Mouse (Mus musculus): ENCODE data around the gene Tmem189.
"Not testable (repeated sequence)": the region's sequence is repeated elsewhere in the genome, so short reads cannot be mapped to it uniquely, and the experiment has no call there.

Gene Tmem189

DNA sequence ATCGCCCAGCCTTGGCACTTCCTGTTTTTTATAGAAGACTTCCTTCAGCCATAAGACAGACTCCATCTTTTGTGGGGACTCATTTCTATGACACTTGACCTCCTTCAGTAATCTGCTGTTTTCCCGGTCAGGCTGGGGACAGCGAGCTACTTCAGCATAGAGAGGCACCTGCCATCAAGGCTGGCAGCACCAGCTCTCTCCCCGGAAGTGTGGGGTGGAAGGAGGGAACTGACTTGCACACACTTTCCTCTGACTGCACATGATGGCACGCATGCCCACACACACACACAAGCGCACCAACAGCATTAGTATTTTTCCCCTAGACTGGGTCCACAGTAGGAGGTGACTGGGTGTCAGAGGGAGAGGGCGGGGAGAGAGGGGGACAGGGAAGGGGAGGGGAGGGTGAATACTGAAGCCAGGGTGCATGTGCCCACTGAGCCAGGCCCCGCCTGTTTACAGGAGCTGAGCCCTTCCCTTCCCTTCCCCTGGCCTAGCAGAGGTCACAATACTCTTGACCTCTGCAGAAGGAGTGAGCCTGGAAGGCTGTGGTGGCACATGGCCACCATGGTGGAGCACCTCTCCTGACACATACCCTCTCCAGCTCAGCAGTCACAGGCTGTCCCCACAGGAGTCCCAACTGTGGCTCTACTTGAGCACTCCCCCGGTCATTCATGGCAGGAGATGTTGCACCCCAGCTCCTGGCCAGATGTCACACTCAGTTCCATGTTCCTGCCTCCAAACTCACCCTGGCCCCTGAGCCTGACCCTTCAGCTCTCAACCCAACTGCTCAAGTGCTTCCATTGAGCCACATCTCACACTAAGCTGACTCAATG is 68.2 kb downstream of the Tmem189 start:
- peak; percentile 35 for DNase-seq (ENCODE audit: low spot score)

DNA sequence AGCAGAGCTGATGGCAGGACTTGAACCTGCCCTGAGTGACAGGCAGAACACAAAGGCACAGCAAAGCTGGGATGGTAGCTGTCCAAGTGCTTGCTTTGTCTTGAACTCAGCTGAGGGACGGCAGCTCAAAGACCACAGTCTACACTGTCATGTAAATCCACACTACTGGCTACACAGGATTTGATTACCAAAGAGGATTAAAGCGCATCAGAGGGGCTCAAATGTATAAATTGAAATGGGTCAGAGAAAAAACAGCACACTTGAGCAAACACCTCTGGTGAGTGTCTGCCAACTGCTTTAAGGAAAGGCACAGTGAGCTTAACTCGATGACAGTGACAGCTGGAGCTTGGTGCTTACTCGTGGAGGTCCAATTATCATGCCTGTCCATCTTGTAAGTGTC is 72.2 kb downstream of the Tmem189 start:
- DNase-seq (ENCODE audit: low spot score) = no peak

DNA sequence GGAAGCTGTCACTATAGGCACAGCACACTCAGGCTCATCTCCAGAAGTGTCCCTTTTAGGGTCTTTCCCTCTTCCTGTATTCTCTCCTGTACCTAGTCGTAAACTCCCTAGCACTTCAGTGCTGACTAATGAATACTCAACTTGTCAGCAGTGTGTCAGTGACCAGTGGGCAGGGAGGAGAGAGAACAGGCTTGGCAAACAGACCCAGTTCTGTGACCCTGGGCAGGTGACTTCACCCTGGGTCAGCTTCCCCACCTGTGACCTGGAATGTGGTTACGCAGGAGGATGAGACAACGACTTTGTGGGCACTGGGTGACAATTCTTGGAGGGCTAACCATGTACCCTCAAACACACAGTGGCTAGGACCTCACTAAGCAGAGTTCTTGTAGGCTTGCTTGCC is 72.6 kb downstream of the Tmem189 start:
- DNase-seq (ENCODE audit: low spot score) = no peak

DNA sequence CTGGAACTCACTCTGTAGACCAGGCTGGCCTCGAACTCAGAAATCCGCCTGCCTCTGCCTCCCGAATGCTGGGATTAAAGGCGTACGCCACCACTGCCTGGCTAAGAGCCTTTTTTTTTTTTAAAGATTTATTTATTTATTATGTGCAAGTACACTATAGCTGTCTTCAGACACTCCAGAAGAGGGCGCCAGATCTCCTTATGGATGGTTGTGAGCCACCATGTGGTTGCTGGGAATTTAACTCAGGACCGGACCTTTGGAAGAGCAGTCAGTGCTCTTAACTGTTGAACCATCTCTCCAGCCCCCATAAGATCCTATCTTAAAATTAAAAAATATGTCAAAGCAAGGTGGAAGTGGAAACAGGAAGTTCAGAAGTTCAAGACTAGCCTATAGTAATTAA is 76.3 kb downstream of the Tmem189 start:
- DNase-seq (ENCODE audit: low spot score) = not testable (repeated sequence)

DNA sequence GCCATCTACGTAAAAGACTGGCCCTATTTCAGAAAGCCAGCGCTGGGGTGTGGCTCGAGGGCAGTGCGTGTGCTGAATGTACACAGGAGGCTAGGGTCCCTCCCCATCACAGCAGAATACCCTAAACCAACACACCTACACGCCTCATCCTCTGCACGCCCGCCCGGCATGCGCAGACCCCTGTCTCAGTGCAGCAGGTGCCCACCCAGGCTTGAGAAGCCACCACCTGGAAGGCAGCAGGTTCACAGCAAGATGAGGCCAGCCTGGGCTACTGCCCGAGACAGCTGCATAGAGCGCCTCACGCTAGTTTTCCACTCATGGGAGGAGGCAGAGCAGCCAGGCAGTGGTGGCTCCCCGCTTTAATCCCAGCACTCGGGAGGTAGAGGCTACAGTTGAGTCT is 77.5 kb downstream of the Tmem189 start:
- no peak for DNase-seq (ENCODE audit: low spot score)

DNA sequence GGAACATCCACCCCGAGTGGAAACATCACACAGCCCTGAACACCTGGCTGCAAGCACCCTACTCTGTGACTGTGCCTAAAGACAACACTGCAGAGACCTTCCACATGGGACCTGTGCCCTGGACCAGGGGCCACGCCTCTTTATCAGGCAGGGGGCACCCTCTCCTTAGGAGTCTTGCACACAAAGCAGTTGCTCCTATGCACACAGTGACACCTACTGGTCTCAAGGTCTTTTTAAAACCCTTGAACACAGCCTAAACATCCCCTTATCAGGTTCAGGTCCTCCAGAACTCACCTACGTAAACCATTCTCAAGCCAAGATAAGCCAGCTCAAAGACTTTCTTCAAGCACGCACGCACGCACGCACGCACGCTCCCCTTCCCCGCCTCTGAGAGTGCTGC is 78.3 kb downstream of the Tmem189 start:
- no peak for DNase-seq (ENCODE audit: low spot score)

DNA sequence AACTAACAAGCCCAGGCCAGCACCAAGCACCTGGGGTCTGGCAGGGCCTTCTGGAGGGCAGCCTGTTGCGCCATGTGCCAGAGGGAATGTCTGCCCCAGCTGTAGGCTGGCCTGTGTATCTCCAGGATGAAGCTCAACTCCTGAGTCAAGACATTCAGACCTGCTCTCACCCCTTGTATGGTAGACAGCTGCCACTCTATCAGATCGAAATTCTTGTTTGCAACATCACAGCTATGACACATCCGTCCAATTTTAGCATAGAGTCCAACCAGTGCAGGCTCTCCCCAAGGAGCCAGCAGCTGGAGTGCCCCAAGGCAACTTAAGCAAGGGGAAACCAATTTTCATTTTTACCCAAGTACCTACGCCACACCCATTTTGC is 82.9 kb downstream of the Tmem189 start:
- DNase-seq (ENCODE audit: low spot score) = no peak

DNA sequence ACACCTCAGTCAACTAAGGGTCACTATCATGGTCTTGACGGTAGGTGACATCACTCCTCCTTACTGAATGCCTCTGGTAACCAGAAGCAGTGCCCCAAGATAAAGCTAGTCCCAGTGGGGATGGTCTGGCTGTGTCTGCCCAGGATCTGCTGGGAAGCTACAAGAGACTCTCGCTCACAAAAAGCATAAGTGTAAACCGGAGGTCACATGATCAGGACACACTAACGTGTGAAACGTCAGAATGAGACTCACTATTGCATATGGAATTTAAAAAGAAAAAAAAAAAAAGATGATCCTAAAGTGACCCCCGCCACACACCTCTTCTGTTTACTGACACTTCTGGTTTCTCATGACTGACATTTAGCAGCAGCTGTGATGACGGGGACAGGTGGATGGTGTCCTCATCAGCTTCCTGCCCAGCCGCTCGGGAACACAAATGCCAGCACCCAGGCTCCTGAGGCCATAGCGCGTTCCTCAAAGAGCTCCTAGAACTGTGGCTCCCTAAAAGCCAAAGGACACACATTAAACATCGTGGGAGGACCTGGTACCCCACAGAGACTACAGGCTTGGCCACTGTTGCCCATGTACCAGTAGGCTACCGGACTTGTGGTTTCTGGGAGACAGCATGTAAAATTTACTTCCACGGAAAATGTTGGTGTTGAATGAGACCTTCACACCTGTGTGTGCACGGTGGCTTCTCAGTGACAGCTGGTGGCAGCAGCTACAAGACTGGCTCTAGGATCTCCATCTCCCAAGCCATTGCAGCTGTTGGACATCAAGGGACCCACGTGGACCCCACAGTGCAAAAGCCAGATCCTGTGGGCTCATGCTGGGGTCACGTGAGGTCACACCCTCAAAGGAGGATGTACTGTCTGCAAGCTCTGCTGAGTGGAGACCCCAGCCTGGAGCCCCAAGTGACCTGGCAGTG is 83.5 kb downstream of the Tmem189 start:
- DNase-seq (ENCODE audit: low spot score) = no peak

DNA sequence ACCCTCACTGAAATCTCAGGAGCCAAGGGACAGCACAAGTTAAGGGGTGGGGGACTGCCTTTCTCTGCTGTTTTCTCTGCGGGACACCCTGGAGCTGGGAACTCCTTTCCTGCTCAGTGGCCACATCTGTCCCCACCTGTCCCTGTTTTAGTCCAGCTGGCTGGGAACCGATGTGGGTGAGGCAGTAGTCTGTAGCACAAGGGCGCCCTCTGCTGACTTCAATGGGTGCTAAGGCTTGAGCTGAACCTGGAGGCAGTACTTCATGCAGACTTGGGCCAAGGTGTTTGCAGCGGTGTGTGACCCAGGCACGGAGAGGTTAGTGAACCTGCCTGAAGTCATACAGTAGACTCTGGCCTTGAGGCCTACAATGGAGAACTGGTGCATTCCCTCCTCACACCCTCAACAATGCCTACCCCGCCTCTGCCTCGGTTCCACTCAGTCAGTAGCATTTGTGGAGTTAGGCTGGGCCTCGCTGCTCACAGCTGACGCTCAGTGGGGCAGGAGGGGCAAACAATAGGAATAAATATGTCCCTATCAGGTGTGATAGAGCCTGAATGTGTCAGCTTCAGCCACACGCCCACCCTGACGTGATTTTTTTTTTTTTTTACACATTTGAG is 84.3 kb downstream of the Tmem189 start:
- DNase-seq (ENCODE audit: low spot score) = peak; percentile 91

DNA sequence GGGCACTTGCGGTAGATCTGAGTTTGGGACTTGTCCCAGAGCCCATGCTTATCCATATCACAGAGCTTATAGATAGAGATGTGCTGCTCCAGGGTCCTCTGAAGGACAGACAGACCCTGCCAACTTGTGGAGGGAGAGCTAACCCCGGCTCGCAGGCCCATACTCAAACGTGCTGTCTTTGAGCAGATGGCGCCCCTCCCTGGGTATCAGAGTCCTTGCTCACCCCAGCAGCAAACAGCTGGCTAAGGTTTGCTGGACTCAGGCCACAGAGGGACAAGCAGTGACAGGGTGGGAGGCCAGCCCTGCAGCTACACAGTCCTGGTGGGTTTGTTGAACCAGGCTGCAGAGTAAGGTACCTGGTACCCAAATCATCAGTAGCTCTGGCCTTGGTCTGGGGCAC is 86.6 kb downstream of the Tmem189 start:
- DNase-seq (ENCODE audit: low spot score) = peak; percentile 26

DNA sequence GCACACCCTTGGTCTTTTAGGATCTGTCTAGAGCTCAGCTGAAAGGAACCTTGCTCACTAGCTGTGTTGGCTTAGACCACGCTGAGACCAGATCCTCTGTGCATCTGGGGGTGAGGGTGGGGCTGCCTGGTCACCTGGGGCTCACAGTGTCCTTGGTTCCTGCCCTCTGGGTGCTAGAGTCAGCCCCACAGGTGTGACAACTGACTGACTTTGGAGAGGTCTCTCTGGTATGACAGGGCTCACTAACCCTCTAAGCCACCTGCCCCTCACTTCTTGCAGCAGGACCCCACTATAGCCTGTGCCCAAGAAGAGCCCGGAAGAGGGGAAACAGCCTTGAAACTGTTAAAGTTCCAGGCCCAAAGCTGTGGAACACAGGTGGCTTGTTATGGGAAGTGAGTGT is 87.3 kb downstream of the Tmem189 start:
- DNase-seq (ENCODE audit: low spot score) = no peak

DNA sequence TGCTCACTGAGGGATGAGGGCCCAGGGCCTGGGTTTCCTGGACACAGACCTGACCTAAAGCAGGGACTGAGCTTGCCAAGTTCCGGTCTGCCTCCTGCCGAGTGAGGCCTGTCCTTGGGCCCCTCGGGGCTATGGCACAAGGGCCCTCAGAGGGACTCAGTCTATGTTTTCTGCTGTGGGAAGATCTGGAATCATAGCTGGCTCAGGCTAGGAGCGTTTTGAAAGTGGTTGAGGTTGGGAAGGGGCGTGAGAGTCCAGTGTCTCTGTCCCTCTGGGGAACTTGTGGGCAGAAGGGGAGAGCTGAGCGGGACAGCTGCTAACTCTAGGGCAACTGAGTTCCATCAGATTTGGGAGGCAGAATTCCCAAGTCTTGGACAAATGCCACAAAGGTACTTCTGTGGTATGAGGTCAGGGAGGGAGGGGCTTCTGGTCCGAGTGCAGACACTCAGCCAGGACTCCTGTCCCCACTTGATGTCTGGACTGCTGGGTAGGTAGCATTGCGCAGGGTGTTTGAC is 89.1 kb downstream of the Tmem189 start:
- peak; percentile 21 for DNase-seq (ENCODE audit: low spot score)

DNA sequence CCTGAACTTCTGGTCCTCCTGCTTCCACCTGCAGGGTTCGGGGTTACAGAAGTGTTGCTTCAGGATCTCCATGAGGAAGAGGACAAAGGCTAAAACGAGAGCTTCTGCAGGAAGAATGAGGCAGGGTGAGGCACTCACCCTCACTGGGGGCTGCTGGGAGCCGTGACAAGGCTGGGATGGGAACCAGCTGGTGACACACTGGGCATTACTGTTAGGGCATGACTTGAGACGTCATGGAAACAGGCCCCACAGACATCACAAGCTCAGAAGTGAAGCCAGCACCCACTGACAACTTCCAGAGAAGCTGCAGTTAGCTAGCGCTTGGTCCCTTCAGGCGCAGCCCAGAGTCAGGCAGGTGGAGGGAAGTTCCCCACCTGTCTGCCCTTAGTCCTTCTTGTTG is 89.7 kb downstream of the Tmem189 start:
- peak; percentile 67 for DNase-seq (ENCODE audit: low spot score)

DNA sequence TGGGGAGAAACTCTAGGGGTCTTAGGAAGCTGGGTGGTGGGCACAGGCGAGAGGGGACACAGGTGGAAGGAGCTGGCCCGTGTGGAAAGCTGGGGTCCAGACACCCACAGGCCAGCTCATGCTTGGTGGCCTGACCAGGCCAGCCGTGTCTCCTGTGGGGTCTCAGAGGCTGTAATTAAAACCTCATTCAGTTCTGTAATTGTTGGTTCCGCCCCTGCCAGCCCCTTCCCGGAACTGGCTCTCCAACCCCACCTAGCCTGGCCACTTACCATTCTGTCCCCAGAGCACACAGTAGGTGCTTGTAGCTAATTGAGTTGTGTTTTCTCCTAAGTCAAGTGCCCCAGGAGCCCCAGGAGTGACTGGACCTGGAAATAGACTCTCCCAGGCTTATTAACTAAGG is 90.4 kb downstream of the Tmem189 start:
- no peak for DNase-seq (ENCODE audit: low spot score)

DNA sequence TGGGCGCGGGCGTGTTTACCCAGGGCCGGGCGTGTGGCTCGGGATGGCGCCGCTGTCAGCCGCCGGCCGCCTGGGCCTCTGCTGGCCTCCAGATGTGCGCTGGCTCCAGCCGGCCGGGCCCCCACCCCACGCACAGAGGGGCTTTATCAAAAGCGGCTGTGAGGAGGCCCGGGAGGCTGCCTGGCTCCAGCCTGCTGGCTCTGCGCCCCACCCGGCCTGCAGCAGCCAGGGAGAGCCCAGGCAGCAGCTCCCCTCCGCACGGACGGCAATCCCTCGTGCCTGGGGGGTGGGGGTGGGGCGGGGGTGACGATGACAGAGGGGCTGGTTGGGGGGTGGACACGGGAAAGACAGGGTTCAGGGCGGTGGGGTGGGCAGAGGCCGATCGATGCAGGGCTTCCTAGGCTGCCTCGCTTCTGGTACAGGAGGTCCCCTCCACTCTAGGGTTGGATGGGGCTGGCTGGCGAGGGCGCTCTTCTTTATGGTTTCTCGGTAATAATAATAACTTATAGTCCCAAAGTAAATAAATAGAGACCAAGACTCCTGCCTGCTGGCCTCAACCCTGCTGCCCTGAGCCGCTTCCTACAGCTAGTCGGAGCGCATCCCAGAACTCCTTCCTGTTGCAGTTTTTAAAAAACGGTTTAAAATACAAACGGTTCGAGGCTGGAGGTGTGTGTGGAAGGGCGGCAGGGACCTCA is 92.0 kb downstream of the Tmem189 start:
- DNase-seq (ENCODE audit: low spot score) = no peak

DNA sequence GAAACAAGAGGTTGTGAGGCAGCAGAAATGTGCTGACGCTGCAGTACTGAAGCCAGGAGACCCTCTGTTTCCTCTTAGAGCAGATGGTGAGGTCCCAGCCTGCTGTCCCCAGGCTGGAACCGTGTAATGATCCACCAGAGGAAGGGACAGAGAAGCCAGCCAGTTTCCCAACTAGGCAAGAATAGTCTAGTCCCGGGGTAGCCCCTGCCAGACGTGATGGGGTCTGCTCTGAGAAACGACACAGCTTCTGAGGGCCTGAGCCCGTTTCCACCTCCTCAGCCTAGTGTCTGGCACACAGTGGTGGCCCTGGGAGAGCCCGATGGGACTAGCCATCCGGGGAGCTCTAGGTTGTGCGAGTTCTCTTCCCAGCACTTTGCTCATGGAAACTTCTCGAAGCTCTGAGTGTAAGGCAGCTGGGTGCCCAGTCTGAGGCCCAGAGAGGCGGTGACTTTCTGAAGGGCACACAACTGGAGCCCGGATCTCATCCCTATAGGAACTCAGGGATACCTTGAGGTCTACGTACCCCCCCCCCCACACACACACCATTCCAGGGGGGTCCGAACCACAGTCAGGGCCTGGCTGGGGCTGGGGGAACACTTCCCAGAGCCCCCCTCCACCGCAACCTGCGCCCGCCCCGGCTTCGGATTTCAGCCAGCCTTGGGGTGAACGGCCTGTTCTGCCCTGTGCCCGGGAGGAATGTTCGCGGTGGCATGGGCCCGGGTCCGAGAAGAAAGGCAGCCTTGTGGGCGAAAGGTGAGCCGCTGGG is 92.7 kb downstream of the Tmem189 start:
- no peak for DNase-seq (ENCODE audit: low spot score)

DNA sequence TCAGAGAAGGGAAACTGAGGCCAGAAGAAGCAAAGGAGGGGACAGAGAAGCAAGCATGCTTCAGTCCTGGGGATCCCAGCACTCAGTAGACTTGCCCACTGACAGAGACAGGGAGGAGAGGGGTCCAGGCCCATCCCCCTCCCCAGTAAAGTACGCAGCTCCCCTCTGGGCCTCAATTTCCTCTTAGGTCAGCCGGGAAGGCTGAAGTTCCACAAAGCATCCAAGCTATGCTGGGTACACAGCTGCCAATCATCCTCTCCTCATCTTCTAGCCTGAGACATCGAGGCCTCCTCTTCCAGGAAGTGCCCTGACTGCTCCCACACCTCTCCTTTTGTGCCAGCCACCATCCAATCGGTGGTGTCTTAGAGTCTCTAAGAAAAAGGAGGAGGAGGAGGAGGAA is 93.4 kb downstream of the Tmem189 start:
- DNase-seq (ENCODE audit: low spot score) = no peak

DNA sequence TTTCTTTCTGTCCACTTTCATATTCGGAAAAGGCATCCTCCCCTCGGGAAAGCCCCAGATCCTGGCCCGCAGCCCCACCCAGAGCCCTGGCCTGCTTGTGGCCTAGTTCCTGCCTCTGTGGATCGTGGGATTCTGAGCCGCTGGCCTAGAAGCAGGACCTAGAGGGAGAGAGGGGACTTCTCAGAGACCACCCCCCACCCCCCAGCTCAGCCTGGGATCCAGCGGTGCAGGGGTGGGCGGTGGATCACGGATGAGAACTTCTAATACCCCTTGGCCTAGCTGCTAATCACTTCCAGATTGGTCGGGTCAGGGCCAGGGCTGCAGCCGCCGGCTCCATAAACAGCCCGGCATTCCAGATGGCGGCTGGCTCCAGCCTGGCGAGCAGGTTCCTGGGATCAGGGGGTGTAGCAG is 93.9 kb downstream of the Tmem189 start:
- peak; percentile 30 for DNase-seq (ENCODE audit: low spot score)

DNA sequence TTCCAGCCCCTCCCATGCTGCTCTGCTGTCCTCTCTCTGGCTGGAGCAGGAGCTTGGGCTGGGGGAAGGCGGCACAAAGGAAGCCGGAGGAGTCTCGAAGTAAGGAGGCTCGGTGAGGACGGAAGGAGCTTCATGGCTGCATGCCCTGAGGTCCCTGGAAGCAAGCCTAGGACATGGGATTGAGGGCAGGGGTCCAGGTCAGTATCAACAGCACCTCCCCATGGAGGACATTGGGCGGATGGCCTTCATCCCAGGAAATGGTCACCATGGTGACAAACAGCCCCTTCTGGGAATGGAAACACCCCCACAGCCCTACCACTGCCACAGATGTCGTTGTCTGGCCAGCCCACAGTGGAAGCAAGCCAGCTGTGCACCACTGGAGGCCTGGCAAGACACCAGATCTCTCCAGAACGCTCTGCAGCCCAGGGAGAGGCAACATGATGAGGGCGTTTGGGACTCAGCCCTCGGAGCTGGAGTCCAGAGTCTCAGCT is 95.1 kb downstream of the Tmem189 start:
- peak; percentile 92 for DNase-seq (ENCODE audit: low spot score)

DNA sequence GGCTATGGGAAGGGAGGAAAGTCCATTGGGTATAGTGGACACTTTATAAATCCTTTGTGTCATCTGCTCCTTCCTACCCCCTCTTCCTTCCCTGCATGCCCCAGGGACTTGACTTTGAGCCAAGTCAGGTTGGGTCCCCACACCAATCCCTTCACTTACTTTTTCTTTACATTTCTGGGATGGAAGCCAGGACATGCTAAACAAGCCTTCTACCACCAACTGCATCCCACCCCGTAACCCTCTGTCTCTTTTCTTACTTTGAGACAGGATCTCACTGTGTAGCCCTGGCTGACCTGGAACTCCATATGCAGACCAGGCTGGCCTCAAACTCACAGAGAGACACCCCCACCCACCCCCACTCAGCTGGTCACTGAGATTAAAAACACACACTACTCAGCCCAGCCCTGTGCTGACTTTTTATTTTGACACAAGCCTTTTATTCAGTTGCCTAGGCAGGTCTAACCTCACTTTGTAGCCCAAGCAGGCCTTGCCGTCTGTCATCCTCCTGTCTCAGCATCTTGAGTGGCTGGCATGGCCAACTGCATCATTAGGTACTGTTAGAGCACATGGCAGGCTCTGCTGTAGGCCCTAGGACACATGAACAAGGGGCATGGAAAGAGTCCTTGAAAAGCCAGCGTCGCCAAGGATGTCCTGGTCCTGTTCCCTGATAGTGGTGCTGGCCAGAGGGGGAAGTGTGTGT is 95.9 kb downstream of the Tmem189 start:
- no peak for DNase-seq (ENCODE audit: low spot score)

Data from lung, postnatal 25 days (tissue).